Mouse (Mus musculus): ENCODE results near the gene Jade1.

- no peak for TF ChIP-seq CTCF (conservative IDR thresholded peaks at IDR 0.05 in 1 of 2, IDR thresholded peaks at IDR 0.05 in 1 of 2; ENCODE audit: low read depth in 2 of 2, low read length in 2 of 2)
- TF ChIP-seq HCFC1 (IDR thresholded peaks at IDR 0.05; ENCODE audit: low read depth, low read length): no peak
- TF ChIP-seq EP300 (IDR thresholded peaks at IDR 0.05; ENCODE audit: low read length): no peak
- no peak for TF ChIP-seq ELF1 (IDR thresholded peaks at IDR 0.05; ENCODE audit: low read depth, low read length)
- no peak for TF ChIP-seq POLR2A (IDR thresholded peaks at IDR 0.05; ENCODE audit: low read depth, low read length)
- TF ChIP-seq ZKSCAN1 (IDR thresholded peaks at IDR 0.05; ENCODE audit: borderline replicate concordance, low read depth, low read length): no peak
- TF ChIP-seq PAX5 (IDR thresholded peaks at IDR 0.05; ENCODE audit: low read length): no peak
- TF ChIP-seq USF1 (IDR thresholded peaks at IDR 0.05; ENCODE audit: low read depth, low read length): no peak
- TF ChIP-seq UBTF (IDR thresholded peaks at IDR 0.05; ENCODE audit: low read depth, low read length): no peak
- no peak for TF ChIP-seq CHD2 (IDR thresholded peaks at IDR 0.05; ENCODE audit: low read length)
- no peak for TF ChIP-seq E2F4 (IDR thresholded peaks at IDR 0.05; ENCODE audit: insufficient replicate concordance, low read depth, low read length)
- TF ChIP-seq RAD21 (IDR thresholded peaks at IDR 0.05; ENCODE audit: low read depth, low read length): no peak
- TF ChIP-seq MAFK (IDR thresholded peaks at IDR 0.05; ENCODE audit: insufficient replicate concordance, low read length): no peak
- no peak for TF ChIP-seq USF2 (conservative IDR thresholded peaks at IDR 0.05; ENCODE audit: low read depth, low read length)
Measured at GRCm38 (mm10) chr3:41547289-41547688, 8.2 kb upstream of the Jade1 start.
